Mouse (Mus musculus) testis, adult 2 months (tissue): ENCODE results near the gene Gstt4. TPM values are rescaled to one million over a fixed set of nuclear protein-coding genes. Genes with fewer than 3 reads are reported as not detected.
"Not testable (repeated sequence)": the region's sequence is repeated elsewhere in the genome, so short reads cannot be mapped to it uniquely, and the experiment has no call there.

Source experiments
- H3K27ac ChIP-seq: fragments of 200-500 bp; 2 replicates; pipeline ENCODE4 v1.5.1; 2012; ENCODE audit warnings: low read depth, low read length; ENCODE audit not compliant: control insufficient read depth, insufficient read depth
- H3K27me3 ChIP-seq: fragments of 200-500 bp; 2 replicates; pipeline ENCODE4 v1.6.1; 2012; ENCODE audit warnings: mild to moderate bottlenecking, low read length, moderate library complexity; ENCODE audit not compliant: control insufficient read depth, insufficient read depth
- H3K36me3 ChIP-seq: fragments of 200-500 bp; 2 replicates; pipeline ENCODE4 v1.6.1; 2012; ENCODE audit warnings: mild to moderate bottlenecking, low read length; ENCODE audit not compliant: control insufficient read depth, insufficient read depth
- H3K4me1 ChIP-seq: fragments of 200-500 bp; 2 replicates; pipeline ENCODE4 v1.6.1; 2012; ENCODE audit warnings: low read length; ENCODE audit not compliant: control insufficient read depth, insufficient read depth
- H3K4me3 ChIP-seq: fragments of 200-500 bp; 2 replicates; pipeline ENCODE4 v1.5.1; 2012; ENCODE audit warnings: low read depth, mild to moderate bottlenecking, low read length, moderate library complexity, mixed read lengths; ENCODE audit not compliant: control insufficient read depth
- CTCF ChIP-seq: fragments of 200-500 bp; IDR thresholded peaks from 2 replicates; pipeline ENCODE4 v1.5.1; 2012; ENCODE audit warnings: low read depth, mild to moderate bottlenecking, inconsistent platforms, low read length, moderate library complexity; ENCODE audit not compliant: control insufficient read depth, insufficient read depth, insufficient replicate concordance
- POLR2A ChIP-seq: fragments of 200-500 bp; IDR thresholded peaks from 2 replicates; pipeline ENCODE4 v1.6.1; 2012; ENCODE audit warnings: low read depth, mild to moderate bottlenecking, inconsistent platforms, low read length, moderate library complexity; ENCODE audit not compliant: control insufficient read depth
- polyA plus RNA-seq: library from polyadenylated mRNA; depleted of rRNA; stranded (reverse); fragments of >200 nt; gene quantifications from 2 replicates; pipeline ENCODE4 v1.2.3, GENCODE M21; 2012

The Gstt4 gene
- polyA plus RNA-seq, 1 experiment, result 561 TPM

DNA sequence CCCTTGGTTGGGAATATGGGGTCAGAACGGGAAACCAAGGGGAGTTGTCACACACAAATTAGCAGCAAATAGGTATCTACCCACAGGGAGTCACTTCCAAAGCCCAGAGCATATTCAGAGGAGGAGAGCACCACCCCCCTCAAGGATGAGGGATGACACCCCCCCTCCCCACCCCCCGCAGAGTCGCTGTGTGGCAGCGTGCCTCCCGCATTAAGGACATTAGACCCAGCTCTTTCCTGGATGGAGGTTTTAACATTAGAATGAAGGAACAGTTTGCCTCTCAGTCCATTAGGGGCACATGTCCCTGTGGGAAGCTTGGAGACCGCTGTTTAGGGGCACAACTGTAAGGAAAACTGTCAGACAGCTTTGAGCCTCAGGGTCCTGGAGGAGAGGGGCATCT is 28.7 kb upstream of the Gstt4 start:
- H3K36me3 ChIP-seq, result no peaks in the 10 kb centered on the region
- TF ChIP-seq CTCF (no peak), POLR2A (0 out of 2 replicates have a peak, but pooled peaks have one; percentile 37)
- H3K27me3 ChIP-seq, result no peaks in the 10 kb centered on the region
- no peak overlapping the region for H3K4me3 ChIP-seq
- no peak overlapping the region; the same call in 1 of the 2 replicates for H3K27ac ChIP-seq
- peaks cover 9% of the 10 kb centered on the region for H3K4me1 ChIP-seq

DNA sequence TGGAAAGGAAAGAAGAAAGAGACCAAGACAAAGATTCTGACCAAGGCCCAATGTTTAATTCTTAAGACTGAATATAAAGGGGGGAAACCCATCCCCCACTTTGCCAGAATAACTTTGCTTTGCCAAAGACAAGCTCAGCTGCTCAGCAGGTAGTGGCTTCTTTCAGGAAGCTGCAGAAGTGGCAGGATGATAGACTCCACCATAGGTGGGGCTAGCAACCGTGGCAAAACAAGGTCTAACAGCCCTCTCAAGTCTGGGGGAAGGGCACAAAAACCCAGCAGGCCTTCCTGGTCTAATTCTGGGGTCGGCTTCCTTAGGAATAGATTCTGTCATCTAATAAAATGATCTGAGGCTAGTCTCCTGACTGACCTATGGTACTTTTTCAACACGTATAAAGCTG is 26.0 kb upstream of the Gstt4 start:
- H3K27me3 ChIP-seq, result no peaks in the 10 kb centered on the region
- peaks cover 6% of the 10 kb centered on the region for H3K4me1 ChIP-seq
- H3K4me3 ChIP-seq, result no peak overlapping the region; the same call in 1 of the 2 replicates
- TF ChIP-seq CTCF (no peak), POLR2A (no peak)
- no peaks in the 10 kb centered on the region for H3K36me3 ChIP-seq
- no peak overlapping the region for H3K27ac ChIP-seq

DNA sequence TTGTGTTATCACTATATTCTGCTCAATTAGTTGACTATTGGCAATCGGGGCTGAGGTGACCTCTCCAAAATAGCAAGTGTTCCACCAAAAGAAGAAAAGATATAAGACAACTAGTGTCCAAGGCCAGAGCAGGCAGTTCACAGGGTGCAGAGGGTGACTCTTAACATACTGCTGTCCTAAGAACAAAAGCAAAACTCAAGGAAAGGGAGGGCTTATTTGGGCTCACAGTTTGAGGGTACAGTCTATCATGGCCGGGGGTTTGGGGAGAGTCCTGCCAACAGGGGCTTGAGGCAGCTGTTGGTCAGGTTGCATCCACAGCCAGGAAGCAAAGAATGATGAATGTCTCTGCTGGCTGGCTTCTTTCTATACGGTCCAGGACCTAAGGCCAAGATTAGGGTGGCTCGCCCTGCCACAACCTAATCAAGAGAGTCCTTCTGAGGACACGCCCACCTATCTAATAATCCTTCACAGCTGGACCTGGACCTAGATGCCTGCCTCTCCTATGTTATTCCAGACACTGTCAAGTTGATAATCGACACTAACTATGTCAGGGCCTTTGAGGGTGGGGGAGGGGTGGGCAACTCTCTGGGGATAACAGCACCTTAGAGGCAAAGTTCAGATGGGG is 23.1 kb upstream of the Gstt4 start:
- Histone ChIP-seq H3K27ac (no peak overlapping the region), H3K4me1 (no peaks in the 10 kb centered on the region; the same call in 1 of the 2 replicates), H3K36me3 (no peaks in the 10 kb centered on the region), H3K27me3 (no peaks in the 10 kb centered on the region), H3K4me3 (no peak overlapping the region)
- no peak for TF ChIP-seq CTCF
- TF ChIP-seq POLR2A, result peak; percentile 36; the same call in 1 of the 2 replicates

DNA sequence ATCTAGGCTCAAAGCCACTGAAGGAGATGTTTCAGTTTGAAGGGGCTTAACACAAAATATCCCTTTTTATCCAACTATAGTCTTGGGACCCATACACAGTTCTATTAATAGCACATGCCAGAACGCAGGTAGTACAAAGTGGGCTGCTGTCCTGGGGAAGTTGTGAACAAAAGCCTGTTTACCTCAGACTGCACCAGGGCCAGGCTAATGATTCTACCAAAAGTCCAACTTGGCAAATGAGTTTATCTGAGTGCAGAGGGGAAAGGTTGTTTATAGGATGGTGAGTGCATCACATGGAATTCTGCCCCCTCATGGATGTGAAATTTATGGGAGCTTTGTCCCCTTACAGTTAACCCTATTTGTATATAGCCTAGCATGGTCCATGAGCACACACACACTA is 22.5 kb upstream of the Gstt4 start:
- H3K27me3 ChIP-seq, result no peaks in the 10 kb centered on the region
- no peak overlapping the region for H3K27ac ChIP-seq
- H3K4me1 ChIP-seq, result no peaks in the 10 kb centered on the region; the same call in 1 of the 2 replicates
- TF ChIP-seq POLR2A, result 0 out of 2 replicates have a peak, but pooled peaks have one; percentile 3
- no peak for TF ChIP-seq CTCF
- H3K4me3 ChIP-seq, result no peak overlapping the region
- H3K36me3 ChIP-seq, result no peaks in the 10 kb centered on the region

DNA sequence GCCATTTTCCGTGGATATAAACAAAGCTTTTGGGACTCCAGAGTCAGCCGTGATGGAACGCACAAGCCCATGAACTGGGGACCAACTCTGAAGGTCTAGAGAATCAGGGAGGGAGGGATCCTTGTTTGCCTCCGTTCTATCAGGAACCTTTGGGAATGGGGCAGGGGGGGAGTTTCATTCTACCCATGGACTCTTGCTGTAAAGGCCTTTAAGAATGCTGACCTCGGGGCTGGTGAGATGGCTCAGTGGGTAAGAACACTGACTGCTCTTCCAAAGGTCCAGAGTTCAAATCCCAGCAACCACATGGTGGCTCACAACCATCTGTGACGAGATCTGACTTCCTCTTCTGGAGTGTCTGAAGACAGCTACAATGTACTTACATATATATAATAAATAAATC is 21.6 kb upstream of the Gstt4 start:
- not testable (repeated sequence) for H3K4me3 ChIP-seq

DNA sequence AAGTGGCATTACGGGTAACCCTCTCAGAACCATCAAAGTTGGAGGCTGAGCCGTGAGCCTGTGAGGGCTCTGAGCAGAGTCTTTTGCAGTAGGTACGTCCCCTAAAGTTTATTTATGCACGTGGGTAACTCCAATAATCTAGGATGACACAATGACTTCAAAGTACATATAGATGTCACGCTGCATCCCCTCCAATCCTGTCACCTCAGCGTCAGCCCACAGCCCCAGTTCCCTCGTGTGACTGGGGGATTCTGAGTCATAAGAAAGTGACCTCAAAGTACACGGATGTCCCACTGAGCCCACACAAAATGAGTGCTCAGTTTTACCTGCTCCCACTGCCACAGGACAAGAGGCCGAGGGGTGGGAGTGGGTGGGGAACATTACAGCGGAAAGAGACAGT is 16.7 kb upstream of the Gstt4 start:
- H3K27me3 ChIP-seq, result no peaks in the 10 kb centered on the region
- H3K4me3 ChIP-seq, result peak overlapping the region; percentile 97
- H3K4me1 ChIP-seq, result peaks cover 17% of the 10 kb centered on the region
- H3K27ac ChIP-seq, result peak overlapping the region; percentile 99
- no peaks in the 10 kb centered on the region for H3K36me3 ChIP-seq
- TF ChIP-seq POLR2A (peak; percentile 60; the same call in 1 of the 2 replicates), CTCF (no peak)

More for the DNA sequence above, 21.6 kb upstream of the Gstt4 start:
- H3K36me3 ChIP-seq, H3K27me3 ChIP-seq, H3K4me1 ChIP-seq: not testable (repeated sequence)
- H3K27ac ChIP-seq, result peak overlapping the region; percentile 12; the same call in 1 of the 2 replicates

DNA sequence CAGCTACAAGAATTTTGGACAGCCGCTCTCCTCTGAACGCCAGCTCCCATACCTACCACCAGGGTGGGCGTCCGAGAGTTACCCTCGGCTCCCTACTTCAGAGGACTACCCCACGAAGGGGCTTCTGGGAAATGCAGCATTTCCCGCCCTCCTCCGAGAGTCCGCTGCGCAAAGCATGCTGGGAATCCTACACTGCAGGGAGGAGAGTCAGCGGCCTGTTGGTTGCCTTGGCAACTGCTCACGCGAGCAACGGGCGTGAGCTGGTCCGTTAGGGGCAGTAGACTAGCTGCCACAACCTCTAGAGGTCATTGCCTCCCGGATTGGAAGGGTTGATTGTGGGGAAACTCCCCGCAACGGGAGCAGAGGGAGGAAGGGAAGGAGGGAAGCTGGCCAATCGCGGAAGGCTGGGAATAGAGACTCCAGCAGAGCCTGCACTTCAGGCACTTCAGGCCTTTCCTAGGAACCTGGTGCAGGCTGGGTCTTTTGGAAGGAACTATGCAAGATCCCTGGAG is 15.0 kb upstream of the Gstt4 start, which contains the start of gene Gstt2:
TSS of gene Gstt2 (minus strand) at position 177 of the 512 bp plus-strand sequence.
- TF ChIP-seq CTCF (no peak), POLR2A (peak; percentile 97)
- Histone ChIP-seq H3K27ac (peak within 1 kb of the TSS; percentile 99), H3K4me3 (peak within 1 kb of the TSS; percentile 97), H3K4me1 (peaks cover 26% of the 10 kb centered on the region), H3K36me3 (no peaks in the 10 kb centered on the region), H3K27me3 (no peaks in the 10 kb centered on the region)
